In genomic region chr2:152392786-152393185, GRCm38 (mm10) we compare ENCODE assay signal across 9 mouse cellular contexts. TPM values are rescaled to one million over a fixed set of nuclear protein-coding genes. Genes with fewer than 3 reads are reported as not detected.
DNase-seq lines count a peak whose midpoint lies in the region; ATAC-seq lines count a peak whose summit lies in the region.
"Had no signal": no experiment of that assay in that cellular context is flagged by ENCODE, and none has a peak within 500 bp of the region (broad histone marks: within the 10 kb centered on the region; RNA-seq: fewer than 3 reads in every experiment).

No protein-coding gene starts in this region.

- H3K4me1 ChIP-seq in midbrain, embryonic 10.5 days: peaks cover 36% of the 10 kb centered on the region
- H3K4me1 ChIP-seq in midbrain, embryonic 15.5 days: peaks cover 32% of the 10 kb centered on the region
- H3K4me1 ChIP-seq in hindbrain, embryonic 13.5 days (replicated peaks): peaks cover 36% of the 10 kb centered on the region

- no peak overlapping the region for H3K27ac ChIP-seq in midbrain, embryonic 10.5 days (replicated peaks)
- H3K27ac ChIP-seq in midbrain, embryonic 15.5 days: no peak overlapping the region
- H3K27ac ChIP-seq in hindbrain, embryonic 13.5 days: 0 out of 2 replicates have a peak overlapping the region, but pooled peaks have one; percentile 44
- H3K27ac ChIP-seq: liver, embryonic 15.5 days had no signal

- H3K36me3 ChIP-seq in midbrain, embryonic 10.5 days: peaks cover 12% of the 10 kb centered on the region
- no peaks in the 10 kb centered on the region for H3K36me3 ChIP-seq in midbrain, embryonic 15.5 days (replicated peaks)
- H3K36me3 ChIP-seq in hindbrain, embryonic 13.5 days: peaks cover 9% of the 10 kb centered on the region; the same call in 1 of the 2 replicates
- H3K36me3 ChIP-seq: liver, embryonic 15.5 days had no signal

- H3K4me2 ChIP-seq in midbrain, embryonic 15.5 days: no peak overlapping the region
- H3K4me2 ChIP-seq in hindbrain, embryonic 13.5 days: no peak overlapping the region
- H3K4me2 ChIP-seq: liver, embryonic 15.5 days had no signal

- WGBS in midbrain, embryonic 10.5 days: 15% methylated on average over 3 of the region's 3 CpGs
- WGBS in midbrain, embryonic 15.5 days: 14% methylated on average over 3 of the region's 3 CpGs
- WGBS in hindbrain, embryonic 13.5 days: 10% methylated on average over 3 of the region's 3 CpGs

- ATAC-seq in midbrain, embryonic 15.5 days (replicated peaks): no peak
- no peak for ATAC-seq in hindbrain, embryonic 13.5 days (ENCODE audit: low FRiP score)
- 0 out of 2 replicates have a peak, but pooled peaks have one; percentile 27 for ATAC-seq in megakaryocyte, adult 5-6 weeks (ENCODE audit: poor library complexity, severe bottlenecking)

- peak; percentile 42 for DNase-seq in adrenal gland, postnatal 10 days
- DNase-seq in adrenal gland, postnatal 4 days (ENCODE audit: low spot score in 2 of 2): no peak
- peak; percentile 46 for DNase-seq in midbrain, embryonic 10.5 days (ENCODE audit: low spot score)
- DNase-seq in cerebellum, adult 9-10 months: peak; percentile 82
- peak; percentile 25 for DNase-seq in thymus, postnatal 4 days

- H3K27me3 ChIP-seq in midbrain, embryonic 10.5 days (ENCODE audit: low read depth, poor library complexity, severe bottlenecking): no peaks in the 10 kb centered on the region
- no peaks in the 10 kb centered on the region for H3K27me3 ChIP-seq in midbrain, embryonic 15.5 days (replicated peaks)
- no peaks in the 10 kb centered on the region for H3K27me3 ChIP-seq in hindbrain, embryonic 13.5 days
- H3K27me3 ChIP-seq: liver, embryonic 15.5 days had no signal

- no peak overlapping the region for H3K4me3 ChIP-seq in midbrain, embryonic 10.5 days
- no peak overlapping the region for H3K4me3 ChIP-seq in midbrain, embryonic 15.5 days
- H3K4me3 ChIP-seq in hindbrain, embryonic 13.5 days: no peak overlapping the region
- H3K4me3 ChIP-seq: liver, embryonic 15.5 days had no signal

- H3K9ac ChIP-seq in midbrain, embryonic 15.5 days: no peak overlapping the region
- no peak overlapping the region for H3K9ac ChIP-seq in hindbrain, embryonic 13.5 days
- H3K9ac ChIP-seq: liver, embryonic 15.5 days had no signal

- no peaks in the 10 kb centered on the region for H3K9me3 ChIP-seq in midbrain, embryonic 10.5 days (replicated peaks)
- H3K9me3 ChIP-seq in midbrain, embryonic 15.5 days: no peaks in the 10 kb centered on the region
- no peaks in the 10 kb centered on the region for H3K9me3 ChIP-seq in hindbrain, embryonic 13.5 days
- H3K9me3 ChIP-seq: liver, embryonic 15.5 days had no signal

RNA-seq across cellular contexts. Expression of gene Sox12, which starts 5.1 kb away (rescaled TPM):
- 10 to 100 TPM; 15.7 to 22.7 TPM for total RNA-seq in adrenal gland, postnatal 10 days (2021)
- total RNA-seq in adrenal gland, postnatal 4 days (2021): 10 to 100 TPM; 50.9 to 51.1 TPM
- 8.6 and 9.2 TPM in 2 replicates for polyA plus RNA-seq in midbrain, embryonic 10.5 days (2016; fragmentation: Nextera tagmentation; extraction: Ambion mirVana)
- 15.4 and 17.0 TPM in 2 replicates for polyA plus RNA-seq in midbrain, embryonic 15.5 days (2015; fragmentation: Nextera tagmentation; extraction: Ambion mirVana)
- polyA plus RNA-seq in hindbrain, embryonic 13.5 days (2015; fragmentation: Nextera tagmentation; extraction: Ambion mirVana): 16.4 and 16.9 TPM in 2 replicates
- total RNA-seq in megakaryocyte, adult 5-6 weeks (2015): 0.27 and 0.60 TPM in 2 replicates
- total RNA-seq in megakaryocyte, adult 5-6 weeks (2017): 0.12 and 0.15 TPM in 2 replicates

RNA-seq across cellular contexts. Expression of gene Nrsn2, which starts 16.3 kb away (rescaled TPM):
- total RNA-seq in adrenal gland, postnatal 10 days (2021): 1 to 10 TPM; 1.8 to 2.8 TPM
- total RNA-seq in adrenal gland, postnatal 4 days (2021): 1 to 10 TPM; 4.4 to 4.5 TPM
- polyA plus RNA-seq in midbrain, embryonic 10.5 days (2016; fragmentation: Nextera tagmentation; extraction: Ambion mirVana): 1.3 and 3.7 TPM in 2 replicates
- 49.4 and 51.0 TPM in 2 replicates for polyA plus RNA-seq in midbrain, embryonic 15.5 days (2015; fragmentation: Nextera tagmentation; extraction: Ambion mirVana)
- 28.1 and 34.2 TPM in 2 replicates for polyA plus RNA-seq in hindbrain, embryonic 13.5 days (2015; fragmentation: Nextera tagmentation; extraction: Ambion mirVana)
- not detected in 2 replicates for total RNA-seq in megakaryocyte, adult 5-6 weeks (2015)
- not detected in 2 replicates for total RNA-seq in megakaryocyte, adult 5-6 weeks (2017)
- polyA plus RNA-seq: liver, embryonic 15.5 days had no signal

RNA-seq across cellular contexts. Expression of gene Zcchc3, which starts 22.0 kb away (rescaled TPM):
- 10 to 100 TPM in 1 of 2 experiments, 1 to 10 TPM in 1; 9.4 to 11.1 TPM for total RNA-seq in adrenal gland, postnatal 10 days (2021)
- total RNA-seq in adrenal gland, postnatal 4 days (2021): 10 to 100 TPM; 18.5 to 20.2 TPM
- polyA plus RNA-seq in midbrain, embryonic 10.5 days (2016; fragmentation: Nextera tagmentation; extraction: Ambion mirVana): 47.7 and 49.8 TPM in 2 replicates
- 18.0 and 20.2 TPM in 2 replicates for polyA plus RNA-seq in midbrain, embryonic 15.5 days (2015; fragmentation: Nextera tagmentation; extraction: Ambion mirVana)
- polyA plus RNA-seq in hindbrain, embryonic 13.5 days (2015; fragmentation: Nextera tagmentation; extraction: Ambion mirVana): 20.1 and 21.5 TPM in 2 replicates
- 0.98 and 1.9 TPM in 2 replicates for total RNA-seq in megakaryocyte, adult 5-6 weeks (2015)
- total RNA-seq in megakaryocyte, adult 5-6 weeks (2017): 2.1 and 2.6 TPM in 2 replicates

RNA-seq across cellular contexts. Expression of gene 6820408C15Rik, which starts 22.6 kb away (rescaled TPM):
- under 1 TPM; 0.42 to 0.79 TPM for total RNA-seq in adrenal gland, postnatal 10 days (2021)
- under 1 TPM; 0.37 to 0.56 TPM for total RNA-seq in adrenal gland, postnatal 4 days (2021)
- polyA plus RNA-seq in midbrain, embryonic 10.5 days (2016; fragmentation: Nextera tagmentation; extraction: Ambion mirVana): 0.99 and 1.2 TPM in 2 replicates
- 1.9 and 2.5 TPM in 2 replicates for polyA plus RNA-seq in midbrain, embryonic 15.5 days (2015; fragmentation: Nextera tagmentation; extraction: Ambion mirVana)
- 1.9 and 3.9 TPM in 2 replicates for polyA plus RNA-seq in hindbrain, embryonic 13.5 days (2015; fragmentation: Nextera tagmentation; extraction: Ambion mirVana)
- total RNA-seq in megakaryocyte, adult 5-6 weeks (2015): not detected in 2 replicates
- total RNA-seq in megakaryocyte, adult 5-6 weeks (2017): not detected in 2 replicates

RNA-seq across cellular contexts. Expression of gene Trib3, which starts 49.0 kb away (rescaled TPM):
- total RNA-seq in adrenal gland, postnatal 10 days (2021): 1 to 10 TPM; 4.6 to 6.8 TPM
- 1 to 10 TPM; 4.3 to 4.9 TPM for total RNA-seq in adrenal gland, postnatal 4 days (2021)
- 2.2 and 2.8 TPM in 2 replicates for polyA plus RNA-seq in midbrain, embryonic 10.5 days (2016; fragmentation: Nextera tagmentation; extraction: Ambion mirVana)
- 1.9 and 2.0 TPM in 2 replicates for polyA plus RNA-seq in midbrain, embryonic 15.5 days (2015; fragmentation: Nextera tagmentation; extraction: Ambion mirVana)
- polyA plus RNA-seq in hindbrain, embryonic 13.5 days (2015; fragmentation: Nextera tagmentation; extraction: Ambion mirVana): 0.97 and 1.5 TPM in 2 replicates
- 0.16 and 1.3 TPM in 2 replicates for total RNA-seq in megakaryocyte, adult 5-6 weeks (2015)
- total RNA-seq in megakaryocyte, adult 5-6 weeks (2017): 1.1 TPM in 1 of 2 replicates, not detected in the other

Comparison
In these comparisons a context has a peak if more than half of its experiments do, and no peak if none do; other contexts are left out.
1. DNase-seq: peak in adrenal gland, postnatal 10 days (single experiment), midbrain, embryonic 10.5 days (single experiment), cerebellum, adult 9-10 months (single experiment) and thymus, postnatal 4 days (single experiment); none in adrenal gland, postnatal 4 days (0 of 2).
2. RNA of gene Sox12, which starts 5.1 kb away (total RNA-seq): 50.9 to 51.1 TPM in adrenal gland, postnatal 4 days and 15.7 to 22.7 TPM in adrenal gland, postnatal 10 days; 0.12 to 0.60 TPM in megakaryocyte, adult 5-6 weeks; every median in the first group is over 10 times any median in the second.